In genomic region chr17:27008277-27008676, GRCm38 (mm10) we compare ENCODE assay signal across 28 mouse cellular contexts. TPM values are rescaled to one million over a fixed set of nuclear protein-coding genes. Genes with fewer than 3 reads are reported as not detected.
A peak's percentile ranks its signal among the peaks of the same experiment; 100 is the strongest.
DNase-seq lines count a peak whose midpoint lies in the region; ATAC-seq and TF ChIP-seq lines count a peak whose summit lies in the region.
"Had no signal": no experiment of that assay in that cellular context is flagged by ENCODE, and none has a peak within 500 bp of the region (broad histone marks: within the 10 kb centered on the region; RNA-seq: fewer than 3 reads in every experiment).

No protein-coding gene starts in this region.

- H3K4me2 ChIP-seq in kidney, postnatal 0 days (ENCODE audit: low read length): no peak overlapping the region
- no peak overlapping the region for H3K4me2 ChIP-seq in intestine, embryonic 16.5 days (ENCODE audit: low read depth, low read length)
- H3K4me2 ChIP-seq in midbrain, embryonic 16.5 days (ENCODE audit: low read length): no peak overlapping the region
- H3K4me2 ChIP-seq: embryonic facial prominence, embryonic 12.5 days; embryonic facial prominence, embryonic 15.5 days; forebrain, embryonic 12.5 days; heart, embryonic 13.5 days; hindbrain, embryonic 13.5 days had no signal

- no peaks in the 10 kb centered on the region for H3K9me3 ChIP-seq in kidney, postnatal 0 days (replicated peaks; ENCODE audit: low read length)
- no peaks in the 10 kb centered on the region for H3K9me3 ChIP-seq in intestine, embryonic 16.5 days (ENCODE audit: control insufficient read depth, low read length)
- no peaks in the 10 kb centered on the region for H3K9me3 ChIP-seq in midbrain, embryonic 16.5 days (replicated peaks; ENCODE audit: control insufficient read depth, low read length, poor library complexity, severe bottlenecking)
- H3K9me3 ChIP-seq: embryonic facial prominence, embryonic 12.5 days; embryonic facial prominence, embryonic 15.5 days; forebrain, embryonic 12.5 days; heart, embryonic 10.5 days; heart, embryonic 13.5 days; hindbrain, embryonic 10.5 days; hindbrain, embryonic 13.5 days had no signal

- H3K27ac ChIP-seq in kidney, postnatal 0 days: no peak overlapping the region
- peak overlapping the region; percentile 52 for H3K27ac ChIP-seq in intestine, embryonic 16.5 days (ENCODE audit: low read length)
- no peak overlapping the region for H3K27ac ChIP-seq in midbrain, embryonic 16.5 days (ENCODE audit: low read length)
- H3K27ac ChIP-seq: embryonic facial prominence, embryonic 12.5 days; embryonic facial prominence, embryonic 15.5 days; forebrain, embryonic 12.5 days; heart, adult 2 months; heart, embryonic 10.5 days; heart, embryonic 13.5 days; hindbrain, embryonic 10.5 days; hindbrain, embryonic 13.5 days had no signal

- ATAC-seq in kidney, postnatal 0 days (replicated peaks; ENCODE audit: low FRiP score, low read depth): no peak
- ATAC-seq in intestine, embryonic 16.5 days: peak; percentile 87
- ATAC-seq in monocyte, adult 5-6 weeks (replicated peaks; ENCODE audit: insufficient number of reproducible peaks, low FRiP score, low TSS enrichment, poor library complexity, severe bottlenecking): peak; percentile 44
- ATAC-seq in midbrain, embryonic 16.5 days: no peak
- no peak for ATAC-seq in erythroblast, adult 5-6 weeks (replicated peaks; ENCODE audit: low FRiP score, poor library complexity, severe bottlenecking)
- ATAC-seq: forebrain, embryonic 16.5 days; hindbrain, embryonic 16.5 days had no signal

- peak; percentile 15 for DNase-seq in kidney, postnatal 0 days (ENCODE audit: low spot score)
- DNase-seq in kidney, postnatal 14 days: no peak
- no peak for DNase-seq in heart, postnatal 36 days
- no peak for DNase-seq in left cerebral cortex, adult 8-10 months (ENCODE audit: low spot score in 2 of 2)
- DNase-seq: adrenal gland, adult 2 months; adrenal gland, postnatal 14 days; cerebellum, adult 11 months; cerebellum, adult 2 months; cerebellum, adult 9-11 months; cerebellum, postnatal 25 days; gastrocnemius, postnatal 10 days; gastrocnemius, postnatal 36 days; heart, adult 2 months; heart, postnatal 14 days had no signal

- no peak for TF ChIP-seq CTCF in kidney, postnatal 0 days (IDR thresholded peaks at IDR 0.05; ENCODE audit: low read depth)

- no peak overlapping the region for H3K4me3 ChIP-seq in kidney, postnatal 0 days (replicated peaks; ENCODE audit: low read depth, low read length)
- no peak overlapping the region for H3K4me3 ChIP-seq in intestine, embryonic 16.5 days (ENCODE audit: low read length)
- no peak overlapping the region for H3K4me3 ChIP-seq in midbrain, embryonic 16.5 days (ENCODE audit: low read depth, low read length)
- H3K4me3 ChIP-seq: embryonic facial prominence, embryonic 12.5 days; embryonic facial prominence, embryonic 15.5 days; erythroblast, embryonic 14.5 days; forebrain, embryonic 12.5 days; heart, adult 2 months; heart, embryonic 10.5 days; heart, embryonic 13.5 days; hindbrain, embryonic 10.5 days; hindbrain, embryonic 13.5 days had no signal

- no peak overlapping the region for H3K9ac ChIP-seq in kidney, postnatal 0 days (ENCODE audit: low read depth, low read length)
- no peak overlapping the region for H3K9ac ChIP-seq in intestine, embryonic 16.5 days (ENCODE audit: low read depth, low read length)
- H3K9ac ChIP-seq in midbrain, embryonic 16.5 days (ENCODE audit: low read depth, low read length): no peak overlapping the region
- H3K9ac ChIP-seq: embryonic facial prominence, embryonic 12.5 days; embryonic facial prominence, embryonic 15.5 days; forebrain, embryonic 12.5 days; heart, embryonic 13.5 days; hindbrain, embryonic 13.5 days had no signal

- 73% methylated on average over 2 of the region's 2 CpGs for WGBS in kidney, postnatal 0 days
- 45% methylated on average over 2 of the region's 2 CpGs for WGBS in intestine, embryonic 16.5 days
- 86% methylated on average over 2 of the region's 2 CpGs for WGBS in midbrain, embryonic 16.5 days

- H3K27me3 ChIP-seq in kidney, postnatal 0 days (ENCODE audit: insufficient read depth, low read length): no peaks in the 10 kb centered on the region
- no peaks in the 10 kb centered on the region for H3K27me3 ChIP-seq in intestine, embryonic 16.5 days (replicated peaks; ENCODE audit: control insufficient read depth, insufficient read depth, low read length)
- H3K27me3 ChIP-seq in midbrain, embryonic 16.5 days (ENCODE audit: control insufficient read depth, insufficient read depth, low read depth, low read length): no peaks in the 10 kb centered on the region
- H3K27me3 ChIP-seq: embryonic facial prominence, embryonic 12.5 days; embryonic facial prominence, embryonic 15.5 days had no signal

- H3K36me3 ChIP-seq in kidney, postnatal 0 days (ENCODE audit: insufficient read depth, low read length): no peaks in the 10 kb centered on the region
- no peaks in the 10 kb centered on the region for H3K36me3 ChIP-seq in intestine, embryonic 16.5 days (ENCODE audit: control insufficient read depth, insufficient read depth, low read length)
- H3K36me3 ChIP-seq in midbrain, embryonic 16.5 days (ENCODE audit: control insufficient read depth, insufficient read depth, low read length): no peaks in the 10 kb centered on the region
- H3K36me3 ChIP-seq: embryonic facial prominence, embryonic 12.5 days; embryonic facial prominence, embryonic 15.5 days; forebrain, embryonic 12.5 days; heart, embryonic 10.5 days; heart, embryonic 13.5 days; hindbrain, embryonic 10.5 days; hindbrain, embryonic 13.5 days had no signal

- intact Hi-C loops in heart, postnatal 36 days (cut with DNase I): no loop called here

- peaks cover 7% of the 10 kb centered on the region; the same call in 1 of the 2 replicates for H3K4me1 ChIP-seq in kidney, postnatal 0 days (replicated peaks; ENCODE audit: insufficient read depth, low read length)
- no peaks in the 10 kb centered on the region for H3K4me1 ChIP-seq in intestine, embryonic 16.5 days (ENCODE audit: control insufficient read depth, insufficient read depth, low read length)
- no peaks in the 10 kb centered on the region for H3K4me1 ChIP-seq in midbrain, embryonic 16.5 days (ENCODE audit: control insufficient read depth, insufficient read depth, low read length)
- H3K4me1 ChIP-seq: embryonic facial prominence, embryonic 12.5 days; embryonic facial prominence, embryonic 15.5 days; forebrain, embryonic 12.5 days had no signal

RNA-seq across cellular contexts. Expression of gene Bak1, which starts 20.5 kb away (rescaled TPM):
- polyA plus RNA-seq in kidney, postnatal 0 days (2015; fragmentation: Nextera tagmentation; extraction: Ambion mirVana): 6.3 and 6.7 TPM in 2 replicates
- polyA plus RNA-seq in intestine, embryonic 16.5 days (2015; fragmentation: Nextera tagmentation; extraction: Ambion mirVana): 8.5 and 10.3 TPM in 2 replicates
- total RNA-seq in monocyte, adult 5-6 weeks (2017): 39.5 to 56.8 TPM (median 45.8 TPM) in 3 replicates
- 2.9 and 3.7 TPM in 2 replicates for polyA plus RNA-seq in midbrain, embryonic 16.5 days (2015; fragmentation: Nextera tagmentation; extraction: Ambion mirVana)
- total RNA-seq in heart, postnatal 36 days (2021): 10 to 100 TPM; 20.0 to 21.2 TPM
- 10 to 100 TPM; 12.8 to 17.7 (median 14.5) TPM for total RNA-seq in left cerebral cortex, adult 8-10 months (2022)
- 28.6 and 38.5 TPM in 2 replicates for total RNA-seq in erythroblast, adult 5-6 weeks (2015; ENCODE audit: low replicate concordance)
- 6.7 and 17.0 TPM in 2 replicates for total RNA-seq in erythroblast, adult 5-6 weeks (2017; ENCODE audit: low replicate concordance)

RNA-seq across cellular contexts. Expression of gene Zbtb9, which starts 35.3 kb away (rescaled TPM):
- polyA plus RNA-seq in kidney, postnatal 0 days (2015; fragmentation: Nextera tagmentation; extraction: Ambion mirVana): 11.1 and 12.1 TPM in 2 replicates
- polyA plus RNA-seq in intestine, embryonic 16.5 days (2015; fragmentation: Nextera tagmentation; extraction: Ambion mirVana): 13.8 and 14.8 TPM in 2 replicates
- total RNA-seq in monocyte, adult 5-6 weeks (2017): 23.5 to 34.2 TPM (median 32.3 TPM) in 3 replicates
- 13.8 and 15.9 TPM in 2 replicates for polyA plus RNA-seq in midbrain, embryonic 16.5 days (2015; fragmentation: Nextera tagmentation; extraction: Ambion mirVana)
- total RNA-seq in heart, postnatal 36 days (2021): 1 to 10 TPM; 2.1 to 2.6 TPM
- 10 to 100 TPM; 13.1 to 15.9 (median 14.7) TPM for total RNA-seq in left cerebral cortex, adult 8-10 months (2022)
- total RNA-seq in erythroblast, adult 5-6 weeks (2015; ENCODE audit: low replicate concordance): 1.3 TPM in 1 of 2 replicates, not detected in the other
- 5.3 and 6.0 TPM in 2 replicates for total RNA-seq in erythroblast, adult 5-6 weeks (2017; ENCODE audit: low replicate concordance)

RNA-seq across cellular contexts. Expression of gene Itpr3, which starts 48.8 kb away (rescaled TPM):
- 4.1 and 4.2 TPM in 2 replicates for polyA plus RNA-seq in kidney, postnatal 0 days (2015; fragmentation: Nextera tagmentation; extraction: Ambion mirVana)
- 12.1 and 16.5 TPM in 2 replicates for polyA plus RNA-seq in intestine, embryonic 16.5 days (2015; fragmentation: Nextera tagmentation; extraction: Ambion mirVana)
- 25.3 to 46.9 TPM (median 28.9 TPM) in 3 replicates for total RNA-seq in monocyte, adult 5-6 weeks (2017)
- polyA plus RNA-seq in midbrain, embryonic 16.5 days (2015; fragmentation: Nextera tagmentation; extraction: Ambion mirVana): 0.70 and 0.73 TPM in 2 replicates
- total RNA-seq in heart, postnatal 36 days (2021): 1 to 10 TPM; 5.3 to 6.7 TPM
- total RNA-seq in left cerebral cortex, adult 8-10 months (2022): 1 to 10 TPM; 3.7 to 5.3 (median 3.8) TPM
- 0.42 and 1.2 TPM in 2 replicates for total RNA-seq in erythroblast, adult 5-6 weeks (2015; ENCODE audit: low replicate concordance)
- total RNA-seq in erythroblast, adult 5-6 weeks (2017; ENCODE audit: low replicate concordance): 1.1 and 1.4 TPM in 2 replicates

Comparison
In these comparisons a context has a peak if more than half of its experiments do, and no peak if none do; other contexts are left out.
1. ATAC-seq: peak in intestine, embryonic 16.5 days (single experiment) and monocyte, adult 5-6 weeks (single experiment); none in kidney, postnatal 0 days (single experiment), midbrain, embryonic 16.5 days (single experiment) and erythroblast, adult 5-6 weeks (single experiment).